Mouse (Mus musculus) lung, embryonic 16.5 days (tissue): ENCODE data around the gene Spsb4. TPM values are rescaled to one million over a fixed set of nuclear protein-coding genes. Genes with fewer than 3 reads are reported as not detected.
A peak's percentile ranks its signal among the peaks of the same experiment; 100 is the strongest.
"Not testable (repeated sequence)": the region's sequence is repeated elsewhere in the genome, so short reads cannot be mapped to it uniquely, and the experiment has no call there.

Source experiments
- ATAC-seq: fragments of 200-750 bp; cut with Nextera tagmentation; 2 replicates; pipeline ENCODE4 v1.8.0; 2017; ENCODE audit warnings: low read depth, mild to moderate bottlenecking, moderate library complexity
- H3K27ac ChIP-seq: fragments of 300-500 bp; sonication (generic); 2 replicates; pipeline ENCODE4 v1.5.1; 2014; ENCODE audit warnings: mild to moderate bottlenecking, control low read depth, low read length
- H3K27me3 ChIP-seq: fragments of 300-500 bp; sonication (generic); 2 replicates; pipeline ENCODE4 v1.6.1; 2014; ENCODE audit warnings: low read depth, low read length, mixed read lengths; ENCODE audit not compliant: control insufficient read depth, insufficient read depth
- H3K36me3 ChIP-seq: fragments of 300-500 bp; sonication (generic); 2 replicates; pipeline ENCODE4 v1.6.1; 2014; ENCODE audit warnings: low read length; ENCODE audit not compliant: control insufficient read depth, insufficient read depth
- H3K4me1 ChIP-seq: fragments of 300-500 bp; sonication (generic); replicated peaks from 2 replicates; pipeline ENCODE4 v1.6.1; 2014; ENCODE audit warnings: low read length, mixed read lengths; ENCODE audit not compliant: control insufficient read depth, insufficient read depth
- H3K4me2 ChIP-seq: fragments of 300-500 bp; sonication (generic); 2 replicates; pipeline ENCODE4 v1.6.1; 2014; ENCODE audit warnings: low read depth, low read length, control low read depth
- H3K4me3 ChIP-seq: fragments of 300-500 bp; sonication (generic); 2 replicates; pipeline ENCODE4 v1.5.1; 2014; ENCODE audit warnings: mild to moderate bottlenecking, low read length, control low read depth
- H3K9ac ChIP-seq: fragments of 300-500 bp; sonication (generic); 2 replicates; pipeline ENCODE4 v1.6.1; 2014; ENCODE audit warnings: low read length, control low read depth
- H3K9me3 ChIP-seq: fragments of 300-500 bp; sonication (generic); 2 replicates; pipeline ENCODE4 v1.6.1; 2016; ENCODE audit warnings: low read length; ENCODE audit not compliant: control insufficient read depth
- WGBS: fragments of 180-500 bp; shearing (Covaris S2); extraction: QIAGEN DNeasy Blood & Tissue Kit; methylation state at CpG from one replicate; pipeline ENCODE4 v1.1.7; 2014; 5-methylcytosine and 5-hydroxymethylcytosine counted together
- polyA plus RNA-seq: library from polyadenylated mRNA; unstranded; fragments of >200 nt; fragmentation: Nextera tagmentation; extraction: Ambion mirVana; gene quantifications from 2 replicates; pipeline ENCODE4 v1.2.1, GENCODE M21; 2015

Gene Spsb4
- polyA plus RNA-seq, 1 experiment from 2014 or later = 8.8 TPM

- H3K27me3 ChIP-seq, H3K36me3 ChIP-seq, H3K9ac ChIP-seq, H3K4me3 ChIP-seq, H3K4me1 ChIP-seq, ATAC-seq, H3K4me2 ChIP-seq, H3K9me3 ChIP-seq, H3K27ac ChIP-seq: not testable (repeated sequence)
- WGBS = 63% methylated on average over 2 of the region's 2 CpGs
These were observed 82.2 kb downstream of the Spsb4 start for GRCm38 (mm10) chr9:96936427-96936826.

GRCm38 (mm10) chr9:96935556-96936300 lies 82.9 kb downstream of the Spsb4 start:
- no peak overlapping the region for H3K27ac ChIP-seq
- no peak for ATAC-seq
- no peak overlapping the region for H3K4me2 ChIP-seq
- no peak overlapping the region for H3K4me3 ChIP-seq
- WGBS = 43% methylated on average over 15 of the region's 15 CpGs
- H3K9me3 ChIP-seq = no peaks in the 10 kb centered on the region
- H3K9ac ChIP-seq = no peak overlapping the region
- no peaks in the 10 kb centered on the region for H3K36me3 ChIP-seq
- no peaks in the 10 kb centered on the region for H3K4me1 ChIP-seq
- H3K27me3 ChIP-seq = no peaks in the 10 kb centered on the region

DNA sequence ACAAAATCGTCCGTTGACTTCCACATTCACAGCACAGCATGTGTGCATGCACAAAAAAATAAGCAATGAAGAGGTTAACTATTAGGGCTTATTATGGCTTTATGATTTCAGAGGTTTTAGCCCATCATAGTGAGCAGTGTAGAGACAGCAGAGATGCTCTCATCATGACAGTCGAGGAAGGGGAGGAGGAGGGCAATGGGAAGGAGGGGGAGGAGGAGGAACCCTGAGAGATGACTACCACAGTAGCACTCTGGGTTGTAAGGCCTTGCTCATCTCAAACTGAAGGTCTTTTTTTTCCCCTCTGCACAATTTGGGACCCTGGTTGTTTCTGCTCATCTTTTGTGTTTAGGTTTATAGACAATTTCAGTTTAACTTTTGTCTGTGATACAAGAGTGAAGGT lies 83.8 kb downstream of the Spsb4 start:
- Histone ChIP-seq H3K4me1 (no peaks in the 10 kb centered on the region), H3K36me3 (no peaks in the 10 kb centered on the region), H3K27me3 (no peaks in the 10 kb centered on the region), H3K4me3 (no peak overlapping the region), H3K9ac (no peak overlapping the region), H3K4me2 (no peak overlapping the region), H3K27ac (no peak overlapping the region), H3K9me3 (no peaks in the 10 kb centered on the region)
- 72% methylated on average over 3 of the region's 3 CpGs for WGBS
- ATAC-seq = no peak

GRCm38 (mm10) chr9:96932751-96933150 lies 85.9 kb downstream of the Spsb4 start:
- Histone ChIP-seq H3K27me3 (no peaks in the 10 kb centered on the region), H3K4me2 (no peak overlapping the region), H3K9ac (no peak overlapping the region), H3K36me3 (no peaks in the 10 kb centered on the region), H3K9me3 (no peaks in the 10 kb centered on the region), H3K4me1 (no peaks in the 10 kb centered on the region), H3K27ac (no peak overlapping the region), H3K4me3 (no peak overlapping the region)
- no peak for ATAC-seq
- WGBS = 82% methylated on average over 8 of the region's 8 CpGs

DNA sequence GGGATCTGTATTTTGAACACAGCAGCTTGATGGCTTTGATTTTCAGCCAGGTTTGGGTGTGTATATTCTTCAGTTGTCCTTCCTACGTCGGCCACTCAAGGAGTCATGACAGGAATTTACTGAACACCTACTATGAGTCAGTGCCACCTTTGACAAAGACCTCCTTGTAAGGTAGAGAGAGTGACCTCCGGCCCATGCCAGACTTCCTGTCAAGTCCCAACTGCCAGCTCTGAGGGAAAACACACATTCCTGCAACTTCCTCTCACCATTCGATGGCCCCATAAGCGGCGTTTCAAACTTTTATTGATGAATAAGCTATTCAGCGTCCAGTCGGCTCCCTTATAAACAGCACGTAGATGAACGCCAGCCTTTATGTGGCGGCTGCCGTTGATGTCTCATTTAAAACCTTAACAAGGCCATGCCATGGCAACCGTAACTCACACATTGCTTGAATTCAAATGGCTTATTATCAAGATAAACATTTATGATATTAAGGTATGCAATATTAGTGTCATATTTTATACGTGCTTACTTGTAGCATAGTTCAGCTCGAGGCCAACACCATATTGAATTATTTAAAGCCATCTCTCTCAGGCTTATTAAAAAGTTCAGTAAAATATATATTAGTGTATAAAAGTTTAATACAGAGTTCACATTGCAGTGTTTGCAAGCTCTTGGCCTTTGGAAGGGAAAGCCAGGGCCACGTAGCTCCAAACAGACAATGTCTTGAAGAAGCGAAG lies 94.9 kb downstream of the Spsb4 start:
- Histone ChIP-seq H3K36me3 (no peaks in the 10 kb centered on the region), H3K4me1 (no peaks in the 10 kb centered on the region), H3K4me2 (no peak overlapping the region), H3K27me3 (no peaks in the 10 kb centered on the region), H3K9me3 (peaks cover 5% of the 10 kb centered on the region; the same call in 1 of the 2 replicates), H3K9ac (no peak overlapping the region), H3K27ac (no peak overlapping the region), H3K4me3 (no peak overlapping the region)
- 55% methylated on average over 17 of the region's 17 CpGs for WGBS
- ATAC-seq = no peak

DNA sequence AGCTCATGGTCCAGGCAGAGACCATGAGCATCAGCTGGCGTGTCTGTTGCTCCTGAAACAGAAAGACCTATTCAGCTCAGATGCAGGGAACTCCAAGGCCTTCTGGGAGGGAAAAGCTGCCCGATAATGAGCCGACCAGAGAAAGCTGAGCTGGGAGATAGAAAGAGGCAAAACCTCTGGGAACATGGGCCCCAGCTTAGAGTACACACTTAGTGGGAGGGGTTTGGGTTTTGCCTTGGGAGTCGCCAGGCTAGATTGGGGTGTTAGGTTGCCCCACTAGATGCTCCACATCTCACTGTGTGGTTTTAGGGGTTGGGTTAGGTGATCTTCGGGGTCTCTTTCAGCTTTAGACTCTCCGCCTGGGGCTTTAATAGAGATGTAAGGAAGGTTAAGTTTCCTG lies 95.5 kb downstream of the Spsb4 start:
- no peak overlapping the region for H3K4me2 ChIP-seq
- no peak overlapping the region for H3K27ac ChIP-seq
- no peaks in the 10 kb centered on the region for H3K4me1 ChIP-seq
- WGBS = 72% methylated on average over 6 of the region's 6 CpGs
- H3K27me3 ChIP-seq = no peaks in the 10 kb centered on the region
- no peak for ATAC-seq
- H3K9me3 ChIP-seq = peaks cover 5% of the 10 kb centered on the region; the same call in 1 of the 2 replicates
- H3K9ac ChIP-seq = no peak overlapping the region
- no peak overlapping the region for H3K4me3 ChIP-seq
- no peaks in the 10 kb centered on the region for H3K36me3 ChIP-seq

DNA sequence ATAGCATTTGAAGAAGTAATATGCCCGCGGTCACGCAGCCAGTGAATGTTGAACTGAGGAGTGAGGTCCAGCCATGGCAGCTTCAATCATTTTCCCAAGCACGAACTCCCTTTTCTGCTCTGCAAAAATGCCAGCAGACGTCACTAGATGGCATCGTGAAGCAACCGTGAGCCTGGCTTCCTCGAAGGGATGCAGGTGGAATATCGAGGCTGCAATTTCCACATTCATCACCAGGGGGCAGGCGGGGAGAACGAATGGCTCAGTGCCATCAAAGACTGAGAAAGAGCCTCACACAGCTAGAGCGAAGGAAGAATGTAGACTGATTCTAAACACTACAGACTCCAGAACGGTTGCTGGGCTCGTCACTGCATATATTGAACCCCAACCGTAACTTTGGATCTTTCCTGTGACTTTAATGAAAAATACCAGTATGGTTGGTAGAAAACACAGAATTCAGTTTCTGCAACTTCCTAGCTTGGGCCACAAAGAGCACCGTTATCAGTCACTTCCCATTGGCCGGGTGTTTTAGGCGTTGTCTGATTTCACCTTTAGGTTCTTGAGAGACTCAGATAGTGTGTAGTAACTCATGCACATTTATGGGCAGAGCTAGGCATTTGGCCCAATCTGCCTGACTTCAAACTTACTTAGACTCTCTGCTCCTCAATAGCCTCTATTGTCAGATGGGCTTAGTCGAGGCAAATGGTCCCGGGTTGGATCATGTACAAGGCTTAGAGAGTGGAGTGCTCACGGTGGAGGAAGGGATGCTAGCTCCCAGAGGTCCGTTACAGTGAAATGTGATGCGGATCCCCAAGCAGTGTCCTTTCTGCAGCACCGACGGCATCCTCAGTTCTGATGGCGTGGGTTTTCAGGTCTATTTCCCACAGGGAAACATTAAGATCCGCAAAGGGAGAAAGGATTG lies 101.8 kb downstream of the Spsb4 start:
- H3K9me3 ChIP-seq = peaks cover 5% of the 10 kb centered on the region; the same call in 1 of the 2 replicates
- H3K9ac ChIP-seq = no peak overlapping the region
- 35% methylated on average over 27 of the region's 27 CpGs for WGBS
- H3K27ac ChIP-seq = no peak overlapping the region
- ATAC-seq = peak; percentile 85
- no peaks in the 10 kb centered on the region for H3K27me3 ChIP-seq
- H3K4me3 ChIP-seq = no peak overlapping the region
- H3K4me2 ChIP-seq = no peak overlapping the region
- no peaks in the 10 kb centered on the region for H3K36me3 ChIP-seq
- H3K4me1 ChIP-seq = no peaks in the 10 kb centered on the region

DNA sequence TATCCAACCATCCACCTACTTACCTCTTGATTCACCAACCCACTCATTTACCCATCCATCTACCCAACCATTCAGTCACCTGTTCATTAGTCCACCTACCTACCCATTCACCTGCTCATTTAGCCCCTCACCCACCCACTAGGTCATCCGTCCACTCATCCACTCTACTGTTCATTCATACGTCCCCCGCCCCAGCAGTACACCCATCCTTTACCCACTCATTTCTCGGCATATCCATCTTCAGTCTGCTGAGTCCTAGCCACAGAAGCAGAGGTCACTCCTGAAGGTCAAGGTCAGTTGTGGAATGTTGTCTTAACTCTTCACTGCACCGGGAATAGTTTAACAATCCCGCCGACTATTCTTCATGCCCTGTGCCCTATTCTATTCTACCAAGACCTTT lies 102.6 kb downstream of the Spsb4 start:
- ATAC-seq = 0 out of 2 replicates have a peak, but pooled peaks have one; percentile 38
- Histone ChIP-seq H3K27me3 (no peaks in the 10 kb centered on the region), H3K9me3 (peaks cover 5% of the 10 kb centered on the region; the same call in 1 of the 2 replicates), H3K4me1 (no peaks in the 10 kb centered on the region), H3K27ac (no peak overlapping the region), H3K36me3 (no peaks in the 10 kb centered on the region), H3K9ac (no peak overlapping the region), H3K4me2 (no peak overlapping the region), H3K4me3 (no peak overlapping the region)
- 33% methylated on average over 7 of the region's 7 CpGs for WGBS

DNA sequence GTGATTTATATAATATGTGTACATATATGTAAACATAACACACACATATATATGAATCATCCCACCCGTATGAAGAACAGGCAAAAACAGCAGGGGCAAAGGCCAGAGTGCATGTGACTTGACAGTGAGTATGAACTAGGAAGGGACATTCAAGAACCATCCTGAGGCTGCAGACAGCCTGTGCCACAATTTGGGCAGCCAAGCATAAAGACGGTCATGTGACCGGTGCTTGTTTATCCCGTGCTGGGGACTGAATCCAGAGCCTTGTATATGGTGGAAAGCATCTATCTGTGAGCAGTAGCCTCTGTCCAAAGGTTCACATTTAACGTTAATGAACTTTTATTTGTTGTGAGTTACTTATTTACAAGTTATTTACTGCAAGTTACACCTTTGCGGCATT lies 103.8 kb downstream of the Spsb4 start:
- ATAC-seq = no peak
- 82% methylated on average over 6 of the region's 6 CpGs for WGBS
- Histone ChIP-seq H3K27me3 (no peaks in the 10 kb centered on the region), H3K9me3 (peaks cover 5% of the 10 kb centered on the region; the same call in 1 of the 2 replicates), H3K4me2 (no peak overlapping the region), H3K4me3 (no peak overlapping the region), H3K4me1 (no peaks in the 10 kb centered on the region), H3K9ac (no peak overlapping the region), H3K36me3 (no peaks in the 10 kb centered on the region), H3K27ac (no peak overlapping the region)
